Mouse (Mus musculus): ENCODE measurements at regions not wholly inside any gene's neighbourhood (a gene's known extent, or its start where the extent isn't known, plus 50 kb on each side); places are given as distances from the start of the nearest gene placed in this dataset.

GRCm38 (mm10) chr13:32479118-32479818, 140.7 kb upstream of the Gmds start:
- H3K27ac ChIP-seq (ENCODE audit: insufficient read depth, low read length): peak overlapping the region; percentile 76
- H3K4me1 ChIP-seq (ENCODE audit: control insufficient read depth, insufficient read depth, low read length): peaks cover 17% of the 10 kb centered on the region
- no peak overlapping the region for H3K4me3 ChIP-seq (ENCODE audit: insufficient read depth, low read length)
- no peak for TF ChIP-seq POLR2A (IDR thresholded peaks at IDR 0.05; ENCODE audit: low read depth, low read length)
- TF ChIP-seq CTCF (IDR thresholded peaks at IDR 0.05; ENCODE audit: borderline replicate concordance, insufficient read depth, low read length): no peak

- H3K4me1 ChIP-seq (ENCODE audit: control insufficient read depth, insufficient read depth, low read length): no peaks in the 10 kb centered on the region
- no peak overlapping the region for H3K27ac ChIP-seq (ENCODE audit: insufficient read depth, low read length)
- H3K4me3 ChIP-seq (ENCODE audit: insufficient read depth, low read length): no peak overlapping the region
- TF ChIP-seq CTCF (IDR thresholded peaks at IDR 0.05; ENCODE audit: borderline replicate concordance, insufficient read depth, low read length) (no peak), POLR2A (IDR thresholded peaks at IDR 0.05; ENCODE audit: low read depth, low read length) (no peak)
These were observed 127.2 kb upstream of the Gmds start for GRCm38 (mm10) chr13:32465787-32466186.

DNA sequence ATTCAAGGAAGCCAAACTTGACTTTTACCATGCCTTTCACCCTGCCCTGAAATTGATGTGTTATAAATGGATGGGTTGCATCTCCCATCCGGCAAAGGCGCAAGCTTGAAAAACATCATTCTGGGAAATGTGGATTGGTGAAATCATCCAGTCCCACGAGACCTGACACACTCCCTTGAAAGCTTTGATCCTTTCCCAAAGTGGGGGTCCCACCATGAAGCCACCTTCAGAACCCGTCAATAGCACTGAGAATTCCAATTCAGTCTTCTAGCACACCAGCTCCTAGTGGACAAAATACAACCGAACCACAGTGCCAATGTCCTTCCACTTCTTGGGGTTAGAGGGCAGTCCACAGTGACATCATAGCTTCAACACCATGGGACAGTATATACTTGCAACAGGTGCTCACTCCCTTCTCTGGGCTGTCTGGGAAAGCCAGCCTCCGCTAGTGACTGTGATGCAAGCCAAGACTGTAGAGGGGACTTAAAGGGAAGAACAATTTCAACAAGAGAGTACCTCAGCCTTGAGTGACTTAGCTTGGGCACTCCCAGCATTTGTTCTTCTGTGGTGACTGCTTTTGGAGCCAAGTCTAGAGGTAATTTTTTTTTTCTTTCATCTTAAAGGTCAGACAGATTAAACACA, 126.6 kb upstream of the Gmds start:
- H3K4me1 ChIP-seq (ENCODE audit: control insufficient read depth, insufficient read depth, low read length): no peaks in the 10 kb centered on the region
- no peak overlapping the region for H3K27ac ChIP-seq (ENCODE audit: insufficient read depth, low read length)
- TF ChIP-seq CTCF (IDR thresholded peaks at IDR 0.05; ENCODE audit: borderline replicate concordance, insufficient read depth, low read length): no peak
- TF ChIP-seq POLR2A (IDR thresholded peaks at IDR 0.05; ENCODE audit: low read depth, low read length): no peak

GRCm38 (mm10) chr13:32454419-32455146, 116.0 kb upstream of the Gmds start:
- Histone ChIP-seq H3K4me1 (ENCODE audit: control insufficient read depth, insufficient read depth, low read length) (no peaks in the 10 kb centered on the region), H3K4me3 (ENCODE audit: insufficient read depth, low read length) (no peak overlapping the region), H3K27ac (ENCODE audit: insufficient read depth, low read length) (no peak overlapping the region)
- TF ChIP-seq CTCF (IDR thresholded peaks at IDR 0.05; ENCODE audit: borderline replicate concordance, insufficient read depth, low read length) (no peak), POLR2A (IDR thresholded peaks at IDR 0.05; ENCODE audit: low read depth, low read length) (no peak)

More for the DNA sequence above, 126.6 kb upstream of the Gmds start:
- no peak overlapping the region for H3K4me3 ChIP-seq (ENCODE audit: insufficient read depth, low read length)

DNA sequence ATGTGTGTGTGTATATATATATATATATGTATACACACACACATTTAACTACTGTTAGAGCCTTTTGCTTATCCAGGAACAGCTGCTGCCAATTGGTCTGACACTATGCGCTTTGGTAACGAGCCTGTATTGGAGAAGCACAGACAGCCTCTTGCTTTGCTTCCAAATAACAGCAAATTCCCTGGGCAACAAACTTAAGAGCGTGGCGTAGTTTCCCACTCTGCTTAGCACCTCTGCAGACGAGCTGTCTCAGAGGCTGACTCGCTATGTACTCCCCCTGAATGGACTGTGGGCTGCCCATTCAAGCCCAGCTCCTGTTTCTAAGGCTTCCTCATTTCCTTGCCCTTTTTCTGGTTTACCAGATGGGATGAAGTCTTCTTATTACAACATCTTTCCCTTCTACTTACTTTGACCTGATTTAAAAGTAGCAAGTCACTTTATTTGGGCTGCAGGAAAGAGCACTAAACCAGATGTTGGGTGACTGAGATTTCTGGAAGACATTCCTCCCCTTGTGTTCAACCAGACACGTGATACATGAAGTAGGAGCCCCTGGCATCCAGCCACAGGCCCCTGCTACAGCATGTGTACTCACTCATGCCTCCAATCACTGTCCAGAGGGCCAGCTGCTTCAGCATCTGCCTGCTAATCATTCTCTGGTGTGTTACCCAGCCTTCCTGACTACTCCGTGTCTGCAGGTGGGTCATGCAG, 111.3 kb upstream of the Gmds start:
- Histone ChIP-seq H3K4me3 (ENCODE audit: insufficient read depth, low read length) (no peak overlapping the region), H3K27ac (ENCODE audit: insufficient read depth, low read length) (peak overlapping the region; percentile 10; the same call in 1 of the 2 replicates), H3K4me1 (ENCODE audit: control insufficient read depth, insufficient read depth, low read length) (no peaks in the 10 kb centered on the region)
- TF ChIP-seq CTCF (IDR thresholded peaks at IDR 0.05; ENCODE audit: borderline replicate concordance, insufficient read depth, low read length) (no peak), POLR2A (IDR thresholded peaks at IDR 0.05; ENCODE audit: low read depth, low read length) (no peak)

- H3K27ac ChIP-seq (ENCODE audit: insufficient read depth, low read length): no peak overlapping the region
- H3K4me1 ChIP-seq (ENCODE audit: control insufficient read depth, insufficient read depth, low read length): no peaks in the 10 kb centered on the region
- TF ChIP-seq CTCF (IDR thresholded peaks at IDR 0.05; ENCODE audit: borderline replicate concordance, insufficient read depth, low read length) (no peak), POLR2A (IDR thresholded peaks at IDR 0.05; ENCODE audit: low read depth, low read length) (no peak)
- no peak overlapping the region for H3K4me3 ChIP-seq (ENCODE audit: insufficient read depth, low read length)
These were observed 106.0 kb upstream of the Gmds start for GRCm38 (mm10) chr13:32444531-32444930.

DNA sequence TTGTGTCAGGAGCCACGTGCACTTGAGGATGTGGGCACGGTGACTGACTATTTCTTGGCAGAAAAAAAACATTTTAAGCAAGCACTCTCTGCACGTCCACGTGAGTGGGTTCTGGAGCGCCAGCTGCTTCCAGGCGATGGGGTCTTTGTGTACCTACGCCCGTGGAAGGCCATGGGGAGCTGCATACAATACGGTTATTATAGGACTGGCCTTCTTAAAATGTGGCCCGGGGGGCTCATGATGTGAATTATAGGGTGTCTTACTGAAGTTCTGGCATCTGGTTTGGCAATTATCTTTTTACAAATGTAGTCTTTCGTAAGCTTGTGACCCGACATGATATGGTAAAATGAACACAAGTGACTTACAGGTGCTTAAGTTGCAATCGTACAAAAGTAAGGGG, 103.5 kb upstream of the Gmds start:
- no peak overlapping the region for H3K27ac ChIP-seq (ENCODE audit: insufficient read depth, low read length)
- no peak overlapping the region for H3K4me3 ChIP-seq (ENCODE audit: insufficient read depth, low read length)
- no peaks in the 10 kb centered on the region for H3K4me1 ChIP-seq (ENCODE audit: control insufficient read depth, insufficient read depth, low read length)

GRCm38 (mm10) chr13:32435136-32435535, 96.6 kb upstream of the Gmds start:
- Histone ChIP-seq H3K27ac (ENCODE audit: insufficient read depth, low read length) (no peak overlapping the region), H3K4me3 (ENCODE audit: insufficient read depth, low read length) (no peak overlapping the region), H3K4me1 (ENCODE audit: control insufficient read depth, insufficient read depth, low read length) (peaks cover 3% of the 10 kb centered on the region; the same call in 1 of the 2 replicates)
- TF ChIP-seq POLR2A (IDR thresholded peaks at IDR 0.05; ENCODE audit: low read depth, low read length): no peak
- no peak for TF ChIP-seq CTCF (IDR thresholded peaks at IDR 0.05; ENCODE audit: borderline replicate concordance, insufficient read depth, low read length)

More for the DNA sequence above, 103.5 kb upstream of the Gmds start:
- TF ChIP-seq CTCF (IDR thresholded peaks at IDR 0.05; ENCODE audit: borderline replicate concordance, insufficient read depth, low read length): no peak
- TF ChIP-seq POLR2A (IDR thresholded peaks at IDR 0.05; ENCODE audit: low read depth, low read length): no peak

- peaks cover 6% of the 10 kb centered on the region for H3K4me1 ChIP-seq (ENCODE audit: control insufficient read depth, insufficient read depth, low read length)
- TF ChIP-seq CTCF (IDR thresholded peaks at IDR 0.05; ENCODE audit: borderline replicate concordance, insufficient read depth, low read length) (no peak), POLR2A (IDR thresholded peaks at IDR 0.05; ENCODE audit: low read depth, low read length) (no peak)
- H3K27ac ChIP-seq (ENCODE audit: insufficient read depth, low read length): peak overlapping the region; percentile 75; the same call in 1 of the 2 replicates
- H3K4me3 ChIP-seq (ENCODE audit: insufficient read depth, low read length): no peak overlapping the region
These were observed 89.9 kb upstream of the Gmds start for GRCm38 (mm10) chr13:32428482-32428881.
